Mouse (Mus musculus) lung, adult 2 months (tissue): ENCODE data around the gene Gm9508. TPM values are rescaled to one million over a fixed set of nuclear protein-coding genes. Genes with fewer than 3 reads are reported as not detected.
A peak's percentile ranks its signal among the peaks of the same experiment; 100 is the strongest.
"Not testable (repeated sequence)": the region's sequence is repeated elsewhere in the genome, so short reads cannot be mapped to it uniquely, and the experiment has no call there.

Experiments used
- DNase-seq: peaks from one replicate; pipeline ENCODE4 v3.0.0; 2022
- H3K4me1 ChIP-seq: fragments of 200-500 bp; 2 replicates; pipeline ENCODE4 v1.6.1; 2011; ENCODE audit warnings: low read length; ENCODE audit not compliant: control insufficient read depth, insufficient read depth
- H3K4me3 ChIP-seq: fragments of 200-500 bp; replicated peaks from 2 replicates; pipeline ENCODE3; 2011; ENCODE audit warnings: low read depth, mild to moderate bottlenecking, control low read depth, low read length; ENCODE audit errors: extremely low read depth
- CTCF ChIP-seq: fragments of 200-500 bp; IDR thresholded peaks from 2 replicates; pipeline ENCODE4 v1.5.1; 2011; ENCODE audit warnings: mild to moderate bottlenecking, low read length, control low read depth; ENCODE audit not compliant: insufficient read depth
- POLR2A ChIP-seq: fragments of 200-500 bp; IDR thresholded peaks from 2 replicates; pipeline ENCODE4 v1.6.1; 2011; ENCODE audit warnings: low read depth, mild to moderate bottlenecking, control low read depth, low read length, borderline replicate concordance; ENCODE audit errors: extremely low read depth
- WGBS: fragments of 180-500 bp; shearing (Covaris S2); methylation state at CpG from one replicate; pipeline ENCODE4 v1.1.7; 2018; 5-methylcytosine and 5-hydroxymethylcytosine counted together
- polyA plus RNA-seq: library from polyadenylated mRNA; depleted of rRNA; stranded (reverse); fragments of >200 nt; gene quantifications from 2 replicates; pipeline ENCODE4 v1.2.3, GENCODE M21; 2012; rRNA removed

Gene Gm9508
- polyA plus RNA-seq: not detected in 2 replicates

- H3K4me3 ChIP-seq: no peak within 1 kb of the TSS
- TF ChIP-seq POLR2A (no peak), CTCF (no peak)
- DNase-seq: no peak
- WGBS: 28% methylated on average over 4 of the region's 4 CpGs
- no peaks in the 10 kb centered on the region for H3K4me1 ChIP-seq
Measured at GRCm38 (mm10) chr10:77697133-77697532, at the start of gene Gm9508. TSS of gene Gm9508 (minus strand) at chr10:77697233.

GRCm38 (mm10) chr10:77741924-77742688 lies 45.1 kb upstream of the Gm9508 start, which contains the start of gene Gm18596:
TSS of gene Gm18596 (minus strand) at chr10:77742638.
- not testable (repeated sequence) for H3K4me1 ChIP-seq, H3K4me3 ChIP-seq, DNase-seq
- 56% methylated on average over 5 of the region's 5 CpGs for WGBS

GRCm38 (mm10) chr10:77738929-77739328 lies 41.9 kb upstream of the Gm9508 start:
- Histone ChIP-seq H3K4me3 (no peak overlapping the region), H3K4me1 (no peaks in the 10 kb centered on the region)
- DNase-seq: no peak
- WGBS: 77% methylated on average over 4 of the region's 4 CpGs
- TF ChIP-seq POLR2A (no peak), CTCF (no peak)

GRCm38 (mm10) chr10:77735928-77736327 lies 38.9 kb upstream of the Gm9508 start:
- no peak for DNase-seq
- TF ChIP-seq POLR2A (no peak), CTCF (no peak)
- 88% methylated on average over 1 of the region's 1 CpGs for WGBS
- H3K4me1 ChIP-seq: no peaks in the 10 kb centered on the region
- no peak overlapping the region for H3K4me3 ChIP-seq

- DNase-seq: no peak
- 46% methylated on average over 4 of the region's 4 CpGs for WGBS
- peak; percentile 37 for TF ChIP-seq CTCF
- no peak for TF ChIP-seq POLR2A
- Histone ChIP-seq H3K4me1 (no peaks in the 10 kb centered on the region), H3K4me3 (no peak overlapping the region)
Measured at GRCm38 (mm10) chr10:77729241-77729640, 32.2 kb upstream of the Gm9508 start.

GRCm38 (mm10) chr10:77728280-77728679 lies 31.2 kb upstream of the Gm9508 start:
- whole genome bisulfite sequencing: 61% methylated on average over 4 of the region's 4 CpGs
- Histone ChIP-seq H3K4me1 (no peaks in the 10 kb centered on the region), H3K4me3 (no peak overlapping the region)
- TF ChIP-seq CTCF: no peak
- no peak for TF ChIP-seq POLR2A
- DNase-seq: no peak

GRCm38 (mm10) chr10:77726186-77726585 lies 29.2 kb upstream of the Gm9508 start, which contains the start of gene Gm10100:
TSS of gene Gm10100 (plus strand) at chr10:77726486.
- no peak within 1 kb of the TSS for H3K4me3 ChIP-seq
- H3K4me1 ChIP-seq: no peaks in the 10 kb centered on the region
- TF ChIP-seq CTCF (no peak), POLR2A (no peak)
- DNase-seq: no peak
- WGBS: 18% methylated on average over 3 of the region's 3 CpGs

GRCm38 (mm10) chr10:77724855-77725254 lies 27.8 kb upstream of the Gm9508 start:
- no peak for TF ChIP-seq POLR2A
- TF ChIP-seq CTCF: no peak
- DNase-seq: no peak
- H3K4me1 ChIP-seq: no peaks in the 10 kb centered on the region
- no peak overlapping the region for H3K4me3 ChIP-seq
- WGBS: 72% methylated on average over 8 of the region's 8 CpGs

GRCm38 (mm10) chr10:77720299-77720698 lies 23.3 kb upstream of the Gm9508 start, which contains the start of gene Krtap12-1:
TSS of gene Krtap12-1 (plus strand) at chr10:77720599.
- WGBS: 83% methylated on average over 1 of the region's 1 CpGs
- not testable (repeated sequence) for H3K4me1 ChIP-seq, DNase-seq, H3K4me3 ChIP-seq

GRCm38 (mm10) chr10:77715507-77715906 lies 18.5 kb upstream of the Gm9508 start, which contains the start of gene Gm10142:
TSS of gene Gm10142 (plus strand) at chr10:77715807.
- WGBS: 89% methylated on average over 1 of the region's 1 CpGs

More at GRCm38 (mm10) chr10:77715507-77715906, 18.5 kb upstream of the Gm9508 start, which contains the start of gene Gm10142:
- no peak for DNase-seq
- Histone ChIP-seq H3K4me1 (no peaks in the 10 kb centered on the region), H3K4me3 (no peak within 1 kb of the TSS)
- no peak for TF ChIP-seq POLR2A
- TF ChIP-seq CTCF: no peak
